Mouse (Mus musculus) bone marrow macrophage, adult 2 months (primary cell): ENCODE data around the gene Ppil3.

Source experiments
- CTCF ChIP-seq: IDR thresholded peaks from 2 replicates; pipeline ENCODE4 v1.5.1; 2012; ENCODE audit warnings: low read depth, mild to moderate bottlenecking, low read length, moderate library complexity
- POLR2A ChIP-seq: IDR thresholded peaks from 2 replicates; pipeline ENCODE4 v1.6.1; 2012; ENCODE audit warnings: mild to moderate bottlenecking, low read depth, low read length, borderline replicate concordance

GRCm38 (mm10) chr1:58397731-58398130 is 47.6 kb downstream of the Ppil3 start:
- TF ChIP-seq CTCF (no peak), POLR2A (no peak)
